23 mouse cellular contexts compared by ENCODE assay signal in genomic region chr2:163399222-163399621, GRCm38 (mm10). TPM values are rescaled to one million over a fixed set of nuclear protein-coding genes. Genes with fewer than 3 reads are reported as not detected.
A peak's percentile ranks its signal among the peaks of the same experiment; 100 is the strongest.
DNase-seq lines count a peak whose midpoint lies in the region; ATAC-seq and TF ChIP-seq lines count a peak whose summit lies in the region.
"Had no signal": no experiment of that assay in that cellular context is flagged by ENCODE, and none has a peak within 500 bp of the region (broad histone marks: within the 10 kb centered on the region; RNA-seq: fewer than 3 reads in every experiment).

No protein-coding gene starts in this region.

- peak overlapping the region; percentile 58 for H3K27ac ChIP-seq in testis, adult 2 months (ENCODE audit: control insufficient read depth, insufficient read depth, low read depth, low read length)
- H3K27ac ChIP-seq in heart, embryonic 12.5 days (ENCODE audit: poor library complexity, severe bottlenecking) = peak overlapping the region; percentile 97
- H3K27ac ChIP-seq: hindbrain, embryonic 14.5 days; liver, embryonic 15.5 days; macrophage; midbrain, embryonic 15.5 days; neural tube, embryonic 12.5 days had no signal

- peaks cover 16% of the 10 kb centered on the region for H3K4me1 ChIP-seq in testis, adult 2 months (ENCODE audit: control insufficient read depth, insufficient read depth, low read length)
- peaks cover 19% of the 10 kb centered on the region for H3K4me1 ChIP-seq in heart, embryonic 12.5 days (replicated peaks)
- H3K4me1 ChIP-seq: liver, embryonic 15.5 days; midbrain, embryonic 15.5 days had no signal

- H3K4me2 ChIP-seq in heart, embryonic 12.5 days = peak overlapping the region; percentile 16
- H3K4me2 ChIP-seq: hindbrain, embryonic 14.5 days; liver, embryonic 15.5 days; lung, embryonic 15.5 days; midbrain, embryonic 15.5 days; neural tube, embryonic 12.5 days had no signal

- no peak overlapping the region for H3K9ac ChIP-seq in heart, embryonic 12.5 days
- H3K9ac ChIP-seq: liver, embryonic 15.5 days; lung, embryonic 15.5 days; midbrain, embryonic 15.5 days; neural tube, embryonic 12.5 days had no signal

- DNase-seq in testis, postnatal 10 days (ENCODE audit: low spot score) = no peak
- DNase-seq in heart, postnatal 10 days = peak; percentile 65 to 79
- DNase-seq in embryo, embryonic 10 days (ENCODE audit: low spot score) = no peak
- no peak for DNase-seq in right cerebral cortex, adult 2 months (ENCODE audit: low spot score in 2 of 2)
- DNase-seq in kidney, adult 8-10 months = no peak
- DNase-seq: cerebellum, adult 2 months; cerebellum, postnatal 25 days; embryo, embryonic 11 days; kidney, adult 18-20 months; liver; thymus, postnatal 25 days had no signal

- no peak overlapping the region for H3K4me3 ChIP-seq in testis, adult 2 months (ENCODE audit: control insufficient read depth, low read depth, low read length)
- H3K4me3 ChIP-seq in heart, embryonic 12.5 days = no peak overlapping the region
- H3K4me3 ChIP-seq: limb, embryonic 10.5 days; liver, embryonic 15.5 days; lung, embryonic 15.5 days; midbrain, embryonic 15.5 days; neural tube, embryonic 12.5 days had no signal

- TF ChIP-seq CTCF in testis, adult 2 months (IDR thresholded peaks at IDR 0.05; ENCODE audit: control insufficient read depth, insufficient read depth, insufficient replicate concordance, low read depth, low read length) = no peak

- H3K27me3 ChIP-seq in testis, adult 2 months (ENCODE audit: control insufficient read depth, insufficient read depth, low read length) = no peaks in the 10 kb centered on the region
- no peaks in the 10 kb centered on the region for H3K27me3 ChIP-seq in heart, embryonic 12.5 days (replicated peaks)
- H3K27me3 ChIP-seq: lung, embryonic 15.5 days; midbrain, embryonic 15.5 days; neural tube, embryonic 12.5 days had no signal

- no peak for ATAC-seq in heart, embryonic 12.5 days (ENCODE audit: insufficient number of reproducible peaks, low FRiP score)
- ATAC-seq: forebrain, embryonic 14.5 days; inflammation-experienced regulatory T-cells, adult 6 months; midbrain, embryonic 15.5 days had no signal

- 30% methylated on average over 8 of the region's 8 CpGs for WGBS in heart, embryonic 12.5 days

- no peaks in the 10 kb centered on the region for H3K9me3 ChIP-seq in heart, embryonic 12.5 days (replicated peaks)
- H3K9me3 ChIP-seq: limb, embryonic 10.5 days; liver, embryonic 15.5 days; lung, embryonic 15.5 days; midbrain, embryonic 15.5 days; neural tube, embryonic 12.5 days had no signal

- intact Hi-C loops in heart, postnatal 10 days (cut with DNase I) = no loop called here

- no peak for TF ChIP-seq POLR2A in testis, adult 2 months (IDR thresholded peaks at IDR 0.05; ENCODE audit: control insufficient read depth, low read depth, low read length)

- H3K36me3 ChIP-seq in testis, adult 2 months (ENCODE audit: control insufficient read depth, insufficient read depth, low read length) = no peaks in the 10 kb centered on the region
- no peaks in the 10 kb centered on the region for H3K36me3 ChIP-seq in heart, embryonic 12.5 days
- H3K36me3 ChIP-seq: limb, embryonic 10.5 days; liver, embryonic 15.5 days; lung, embryonic 15.5 days; midbrain, embryonic 15.5 days; neural tube, embryonic 12.5 days had no signal

RNA-seq across cellular contexts. Expression of gene Jph2, which starts 1.4 kb away (rescaled TPM):
- polyA plus RNA-seq in testis, adult 2 months (2012; rRNA removed) = 2.3 and 3.6 TPM in 2 replicates
- 62.5 and 62.7 TPM in 2 replicates for polyA plus RNA-seq in heart, embryonic 12.5 days (2016; fragmentation: Nextera tagmentation; extraction: Ambion mirVana)
- 100 to 1,000 TPM; 378 to 449 TPM for total RNA-seq in heart, postnatal 10 days (2021)
- polyA plus RNA-seq: inflammation-experienced regulatory T-cells, adult 6 months; macrophage had no signal

RNA-seq across cellular contexts. Expression of gene Oser1, which starts 25.3 kb away (rescaled TPM):
- polyA plus RNA-seq in testis, adult 2 months (2012; rRNA removed) = 209 and 304 TPM in 2 replicates
- polyA plus RNA-seq in heart, embryonic 12.5 days (2016; fragmentation: Nextera tagmentation; extraction: Ambion mirVana) = 55.3 and 57.2 TPM in 2 replicates
- total RNA-seq in heart, postnatal 10 days (2021) = 10 to 100 TPM; 21.3 to 24.4 TPM

RNA-seq across cellular contexts. Expression of gene Gdap1l1, which starts 39.1 kb away (rescaled TPM):
- 0.16 and 0.18 TPM in 2 replicates for polyA plus RNA-seq in testis, adult 2 months (2012; rRNA removed)
- 0.19 and 0.63 TPM in 2 replicates for polyA plus RNA-seq in heart, embryonic 12.5 days (2016; fragmentation: Nextera tagmentation; extraction: Ambion mirVana)
- total RNA-seq in heart, postnatal 10 days (2021) = not detected
- total RNA-seq: heart, postnatal 14 days had no signal

Comparison
In these comparisons a context has a peak if more than half of its experiments do, and no peak if none do; other contexts are left out.
1. DNase-seq: peak in heart, postnatal 10 days (2 of 2); none in testis, postnatal 10 days (single experiment), embryo, embryonic 10 days (single experiment), right cerebral cortex, adult 2 months (0 of 2) and kidney, adult 8-10 months (0 of 2).
2. RNA of gene Jph2, which starts 1.4 kb away (polyA plus RNA-seq): 62.5 to 62.7 TPM in heart, embryonic 12.5 days; 2.3 to 3.6 TPM in testis, adult 2 months; every median in the first group is over 10 times any median in the second.